Mouse (Mus musculus): ENCODE data around the gene Gm8180.

DNA sequence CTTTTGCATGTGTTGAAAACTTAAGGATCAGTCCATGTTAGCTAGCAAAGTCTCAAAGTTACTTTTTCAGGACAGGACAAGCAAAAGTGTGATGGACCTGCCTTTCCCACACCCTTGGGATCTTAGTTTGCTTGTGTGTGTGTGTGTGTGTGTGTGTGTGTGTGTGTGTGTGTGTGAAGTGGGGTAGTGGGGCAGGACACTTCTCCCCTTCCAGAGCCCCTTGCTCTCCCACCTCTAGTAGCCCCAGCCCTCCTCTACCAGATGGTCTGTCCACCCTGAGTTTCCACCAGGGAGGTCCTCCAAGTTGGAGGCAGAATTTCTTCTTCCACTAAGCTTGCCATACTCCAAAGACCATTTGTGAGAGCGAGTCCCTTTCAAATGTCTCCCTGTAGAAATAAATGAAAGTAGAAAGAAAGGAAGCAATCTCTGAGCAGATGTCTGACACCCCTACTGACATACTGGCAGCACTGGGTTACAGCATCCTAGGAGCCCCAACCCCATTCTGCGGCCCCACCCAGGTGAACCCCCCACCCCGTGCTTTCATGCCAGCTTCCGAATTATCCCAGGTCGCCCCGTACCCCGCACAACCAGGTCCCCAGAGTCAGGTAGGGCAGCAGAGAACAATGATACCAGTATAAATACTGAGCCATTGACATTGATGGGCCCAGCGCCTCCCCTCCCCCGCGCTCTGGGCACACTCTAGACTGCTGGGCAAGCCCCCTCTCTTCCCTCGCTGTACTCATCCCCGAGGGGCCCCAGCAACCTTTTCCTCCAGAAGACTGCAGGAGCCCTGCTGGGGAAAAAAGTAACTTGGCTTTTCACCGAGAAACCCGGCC is 11.7 kb upstream of the Gm8180 start:
- no peak for TF ChIP-seq ZNF384 (IDR thresholded peaks at IDR 0.05; ENCODE audit: low read depth, low read length)
- no peak for TF ChIP-seq TBP (IDR thresholded peaks at IDR 0.05; ENCODE audit: low read depth, low read length)
- no peak for TF ChIP-seq CTCF (IDR thresholded peaks at IDR 0.05 in 2 of 3, conservative IDR thresholded peaks at IDR 0.05 in 1 of 3; ENCODE audit: control insufficient read depth in 1 of 3, insufficient read depth in 1 of 3, low read depth in 2 of 3, low read length in 3 of 3, poor library complexity in 1 of 3, severe bottlenecking in 1 of 3)
- no peak for TF ChIP-seq TCF12 (IDR thresholded peaks at IDR 0.05; ENCODE audit: low read depth, low read length)
- TF ChIP-seq SMC3 (IDR thresholded peaks at IDR 0.05; ENCODE audit: low read depth, low read length) = no peak
- no peak for TF ChIP-seq TAL1 (IDR thresholded peaks at IDR 0.05; ENCODE audit: low read length)
- TF ChIP-seq CHD2 (IDR thresholded peaks at IDR 0.05; ENCODE audit: low read length) = no peak
- no peak for TF ChIP-seq MYC (IDR thresholded peaks at IDR 0.05; ENCODE audit: low read depth, low read length)
- TF ChIP-seq EP300 (IDR thresholded peaks at IDR 0.05; ENCODE audit: low read depth in 1 of 2, low read length in 2 of 2) = no peak

Data from MEL (cell line).